Mouse (Mus musculus) A20 (cell line): ENCODE measurements around the gene Ifna5.

Experiments
- DNase-seq: peaks from one replicate; pipeline ENCODE4 v3.0.0-alpha.2; 2011; ENCODE audit warnings: low read depth, low spot score

The Ifna5 gene

DNA sequence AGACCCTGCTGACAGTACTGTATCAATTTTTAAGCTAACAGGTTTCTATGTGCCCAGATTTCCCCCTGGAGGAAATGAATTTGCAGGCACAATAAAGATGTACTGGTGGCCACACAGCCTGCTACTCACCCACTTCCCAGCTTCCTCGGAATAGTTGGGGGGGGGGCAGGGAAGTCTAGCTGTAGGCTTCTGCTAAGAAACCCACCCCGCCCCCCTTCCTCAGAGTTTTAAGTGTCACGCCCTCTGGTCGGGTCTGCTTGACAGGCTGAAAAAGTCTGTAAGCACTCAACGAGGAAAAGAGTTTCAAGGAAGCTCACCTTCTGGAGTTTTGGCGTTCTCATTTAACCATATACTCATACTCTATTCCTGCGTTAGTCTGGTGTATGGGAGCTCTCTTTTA lies 28.0 kb downstream of the Ifna5 start:
- no peak for DNase-seq

DNA sequence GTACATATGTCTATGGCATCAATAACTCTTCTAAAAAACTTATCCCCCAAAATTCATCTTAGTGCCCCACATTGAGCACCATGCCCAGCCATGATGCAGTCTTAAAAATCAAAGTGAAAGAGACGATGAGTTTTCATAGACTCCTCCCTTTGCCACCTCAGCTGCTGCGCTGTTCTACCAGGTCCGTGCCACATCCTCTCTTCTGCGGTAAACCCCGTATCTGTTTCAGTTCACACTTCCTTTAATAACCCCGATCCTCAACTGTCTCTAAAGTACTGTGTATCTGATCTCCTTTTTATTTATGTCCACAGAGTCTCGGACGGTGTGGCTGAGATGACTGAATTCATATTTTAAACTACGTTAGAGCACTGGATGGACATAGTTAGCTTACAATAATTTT lies 29.3 kb downstream of the Ifna5 start:
- DNase-seq: peak; percentile 84

DNA sequence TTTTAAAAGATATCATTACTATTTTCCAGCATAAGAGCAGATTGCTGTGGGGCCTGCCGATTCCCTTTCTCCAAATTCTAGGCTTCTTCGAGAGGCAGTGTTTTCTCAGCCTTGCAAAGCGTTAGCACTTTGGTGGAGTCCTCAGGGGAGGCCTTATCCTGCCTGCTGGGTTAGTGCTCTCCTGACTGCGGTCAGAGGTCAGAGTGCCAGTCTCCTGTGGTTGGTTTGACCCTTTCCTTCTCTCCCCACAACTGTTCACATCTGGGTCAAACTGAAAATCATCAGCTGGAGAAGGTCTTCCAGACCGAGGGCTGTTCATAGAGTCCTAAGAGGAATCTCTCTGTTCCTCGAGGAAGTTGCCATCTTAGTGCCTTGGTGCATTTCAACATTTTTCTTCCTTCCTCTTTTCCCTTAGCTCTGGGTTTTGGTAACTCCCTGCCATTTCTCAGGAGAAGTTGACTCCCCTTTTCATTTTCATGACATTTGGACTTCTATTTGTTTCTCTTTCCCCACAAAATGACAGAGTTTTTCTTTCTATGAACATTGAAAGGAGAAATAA lies 29.8 kb downstream of the Ifna5 start:
- no peak for DNase-seq

DNA sequence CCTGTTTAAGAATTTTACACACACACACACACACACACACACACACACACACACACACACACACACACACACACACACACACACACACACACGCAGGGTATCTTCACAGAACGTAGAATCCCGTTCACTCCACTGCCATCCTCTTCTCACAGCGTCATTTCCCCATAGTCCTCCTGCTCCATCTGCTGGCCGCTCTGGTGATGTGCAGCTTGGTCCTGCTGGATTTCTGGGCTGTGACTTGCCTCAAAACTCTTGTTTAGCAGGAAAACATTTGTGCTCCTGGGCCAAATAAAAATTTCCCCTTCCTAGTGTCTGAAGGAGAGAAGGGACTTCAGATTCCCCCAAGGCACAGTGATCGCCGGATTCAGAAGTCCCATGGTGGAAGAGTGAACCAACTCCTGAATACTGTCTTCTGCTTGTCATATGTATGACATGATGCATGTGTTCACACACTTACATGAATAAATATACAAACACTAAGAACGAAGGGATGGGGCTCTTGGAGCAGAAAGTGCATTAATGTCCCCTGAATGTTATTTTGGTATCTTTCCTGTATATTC lies 32.1 kb downstream of the Ifna5 start:
- peak; percentile 80 for DNase-seq

DNA sequence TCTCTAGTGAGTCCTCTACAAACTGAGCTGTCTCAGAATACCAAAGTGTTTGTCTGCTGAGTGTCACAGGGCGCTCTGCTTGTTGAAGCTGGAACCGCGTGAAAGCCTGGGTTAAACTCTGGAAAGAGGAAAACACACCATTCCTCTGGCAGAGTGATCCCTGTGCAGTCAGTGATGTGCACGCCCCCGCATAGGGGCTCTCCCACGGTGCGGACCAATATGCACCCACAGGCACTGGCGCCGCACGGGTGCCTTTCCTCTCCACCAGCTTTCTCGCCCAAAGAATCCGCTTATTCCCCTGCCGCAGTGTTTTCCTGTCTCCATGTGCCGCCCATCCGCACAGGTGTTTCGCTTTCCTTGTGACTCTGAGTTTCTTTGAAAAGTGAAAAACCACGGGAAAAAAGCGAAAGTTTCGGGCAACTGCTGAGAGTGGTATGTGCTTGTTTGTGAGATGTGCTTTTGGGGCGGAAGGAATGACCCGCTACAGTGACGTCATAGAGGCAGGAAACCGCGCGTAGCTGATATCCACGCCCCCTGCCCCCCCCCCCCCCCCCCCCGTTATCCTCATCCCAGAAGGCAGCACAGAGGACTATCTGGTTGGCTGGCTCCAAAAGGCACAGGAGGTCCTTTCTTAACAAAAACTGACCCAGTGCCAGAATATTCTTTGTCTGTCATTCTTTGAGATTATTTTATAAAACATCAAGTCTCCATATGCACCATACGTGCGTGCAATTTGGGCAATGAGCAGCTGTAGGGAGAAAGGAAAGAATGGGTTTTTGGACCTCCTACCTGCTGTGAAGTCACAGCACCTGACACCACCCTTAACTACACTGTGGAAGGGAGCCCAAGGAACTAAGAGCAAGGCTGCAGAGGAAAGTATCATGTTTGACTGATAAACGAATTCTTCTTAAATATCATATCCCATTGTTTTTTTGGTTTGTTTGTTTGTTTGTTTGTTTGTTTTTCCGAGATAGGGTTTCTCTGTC lies 32.9 kb downstream of the Ifna5 start:
- DNase-seq: peak; percentile 61

DNA sequence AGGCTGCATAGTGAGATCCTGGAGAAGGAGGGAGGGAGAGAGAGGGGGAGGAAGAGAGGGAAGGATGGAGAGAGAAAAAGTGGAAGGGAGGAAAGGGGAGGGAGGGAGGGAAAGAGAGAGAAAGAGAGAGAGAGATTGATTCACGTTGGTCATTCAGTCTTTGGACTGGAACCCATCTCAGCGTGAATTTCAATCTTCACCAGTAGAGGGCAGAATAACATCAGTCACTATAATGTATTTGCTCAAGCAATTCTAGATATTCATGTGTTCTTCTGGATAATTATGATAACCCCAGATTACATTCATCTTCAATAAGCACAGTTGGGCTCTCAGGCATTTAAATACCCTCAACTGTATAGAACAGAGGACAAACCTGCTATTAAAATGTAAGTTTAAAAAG lies 37.4 kb downstream of the Ifna5 start:
- peak; percentile 52 for DNase-seq

DNA sequence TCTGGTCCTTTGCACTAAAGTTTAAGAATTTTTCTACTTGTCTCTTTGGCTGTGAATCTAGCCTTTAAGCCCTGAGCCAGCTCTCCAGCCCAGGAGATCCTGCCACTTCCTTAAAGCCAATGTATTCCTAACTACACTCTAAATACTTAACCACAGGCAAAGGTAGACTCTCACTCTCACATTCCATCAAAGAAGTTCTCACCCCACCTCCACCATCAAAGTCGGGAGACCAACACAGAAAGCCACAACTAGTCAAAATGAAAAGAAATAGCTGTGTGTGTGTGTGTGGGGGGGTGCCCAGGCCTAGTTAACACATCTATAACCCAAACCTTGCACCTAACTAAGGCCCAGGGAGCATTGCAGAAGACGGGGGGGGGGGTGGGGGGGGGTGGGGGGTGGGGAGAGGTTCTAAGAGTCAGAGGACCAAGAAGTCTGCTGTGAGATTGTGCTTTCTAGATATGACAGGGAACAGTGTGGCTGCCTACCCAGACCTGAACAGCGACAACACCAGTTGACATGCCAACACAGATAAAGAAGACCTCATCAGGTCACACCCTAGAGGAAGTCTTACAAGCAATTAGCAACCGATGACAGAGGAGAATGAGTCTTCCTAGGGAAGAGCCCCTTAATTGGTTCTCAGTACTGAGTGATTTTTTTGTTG lies 40.2 kb downstream of the Ifna5 start:
- DNase-seq: no peak

DNA sequence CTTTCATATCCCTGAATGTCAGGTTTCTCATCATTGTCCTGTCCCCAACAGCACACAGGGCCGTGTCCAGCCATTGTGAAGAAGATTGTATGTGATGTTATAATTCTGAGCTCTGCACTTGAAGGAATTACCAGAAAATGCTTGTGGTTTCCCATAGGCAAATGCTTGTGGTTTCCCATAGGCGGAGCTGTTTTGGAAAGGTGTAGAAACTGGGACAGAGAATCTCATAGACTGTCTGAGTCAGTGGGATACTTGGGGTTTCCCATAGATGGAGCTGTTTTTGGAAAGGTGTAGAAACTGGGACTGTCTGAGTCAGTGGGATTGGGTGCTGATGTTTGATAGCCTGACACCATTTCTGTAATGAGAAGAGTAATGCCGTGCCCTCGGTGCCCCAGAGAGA lies 41.2 kb downstream of the Ifna5 start:
- no peak for DNase-seq

DNA sequence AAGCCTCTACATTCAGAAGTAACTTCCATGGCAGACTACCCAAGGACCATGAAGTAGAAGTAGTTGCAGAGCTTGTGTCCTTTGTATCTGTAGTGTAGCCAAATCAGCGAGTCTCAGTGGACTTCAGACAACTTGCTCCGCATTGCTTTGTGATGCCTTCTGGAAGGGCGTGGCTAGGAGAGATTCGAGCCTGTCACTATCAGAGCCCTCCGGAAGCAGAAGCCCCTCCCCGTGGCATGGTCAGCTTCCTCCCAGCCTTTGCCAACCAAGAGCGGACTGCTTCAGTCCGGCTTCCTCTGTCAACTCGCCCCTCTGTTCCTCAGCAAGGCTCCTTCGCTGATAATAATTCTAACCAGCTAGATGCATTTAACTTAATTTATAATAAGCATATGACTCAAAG lies 42.9 kb downstream of the Ifna5 start:
- no peak for DNase-seq

DNA sequence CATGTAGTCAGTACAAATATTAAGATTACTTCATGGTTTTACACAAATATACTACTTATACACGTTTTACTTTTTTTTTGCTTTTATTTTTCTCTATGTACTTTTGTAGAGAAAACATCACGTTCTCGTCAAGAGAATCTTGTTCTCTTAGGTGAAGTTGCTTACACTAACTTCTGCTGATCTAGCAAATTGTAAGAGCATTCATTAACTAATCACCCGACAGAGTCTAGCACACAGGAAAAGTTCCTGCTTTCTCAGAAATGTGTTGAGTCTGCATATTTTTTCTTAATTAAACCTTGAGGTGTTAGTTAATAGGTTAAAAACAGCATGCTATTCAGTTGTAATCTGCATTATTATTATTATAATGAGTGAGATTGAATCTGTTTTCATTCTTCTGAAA lies 43.4 kb downstream of the Ifna5 start:
- DNase-seq: no peak

DNA sequence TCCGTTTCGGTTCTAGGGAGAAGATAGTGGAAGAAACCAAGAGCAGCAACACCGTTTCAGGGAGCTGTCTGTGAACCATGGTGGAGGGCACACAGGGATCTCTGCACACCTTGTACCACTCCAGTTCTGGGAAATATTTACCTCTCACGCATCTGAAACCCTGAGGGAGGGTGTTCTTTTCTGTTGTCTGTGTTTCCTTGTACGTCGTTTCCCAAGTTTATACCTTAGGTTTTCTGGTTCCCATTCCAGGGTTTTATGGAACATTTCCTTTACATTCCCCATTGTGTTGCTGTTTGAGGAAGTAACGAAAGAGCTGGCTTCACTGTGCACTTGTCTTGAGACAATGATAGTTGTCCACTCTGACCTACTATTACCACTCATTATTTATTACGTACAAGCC lies 44.8 kb downstream of the Ifna5 start, which contains the start of gene Ifne:
Ifne (minus strand) TSS at position 101 of the 400 bp plus-strand sequence.
- no peak for DNase-seq
